Mouse (Mus musculus) megakaryocyte, embryonic 14.5 days (primary cell): ENCODE data around the gene Ndc80.

Experiments
- FLI1 ChIP-seq: IDR thresholded peaks from 2 replicates; pipeline ENCODE4 v1.6.1; 2012; ENCODE audit warnings: low read length, inconsistent platforms, mixed read lengths
- GATA1 ChIP-seq: IDR thresholded peaks from 3 replicates; pipeline ENCODE4 v1.6.1; 2012; ENCODE audit warnings: mixed read lengths, low read length, inconsistent platforms, borderline replicate concordance

DNA sequence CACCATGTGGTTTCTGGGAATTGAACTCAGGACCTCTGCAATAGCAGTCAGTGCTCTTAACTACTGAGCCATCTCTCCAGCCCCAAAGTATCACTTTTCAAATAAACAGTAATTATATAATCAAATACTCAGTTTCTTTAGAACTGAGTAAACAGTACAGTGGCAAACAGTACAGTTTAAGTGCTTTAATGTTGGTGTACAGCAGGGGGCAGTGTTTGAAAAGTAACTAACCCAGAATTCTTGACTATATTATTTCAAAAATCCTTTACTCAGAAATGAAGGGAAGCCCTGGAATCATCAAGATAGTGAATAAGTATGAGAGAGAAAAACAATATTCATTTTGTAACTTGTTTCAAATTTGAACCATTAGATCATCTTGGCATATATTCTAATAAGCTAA, 35.0 kb upstream of the Ndc80 start:
- TF ChIP-seq GATA1, result no peak
- no peak for TF ChIP-seq FLI1
